Mouse (Mus musculus): Measurements from ENCODE around the gene Ppid. TPM values are rescaled to one million over a fixed set of nuclear protein-coding genes. Genes with fewer than 3 reads are reported as not detected.

Gene Ppid
- total RNA-seq, 1 experiment from 2014 or later = 136 TPM

DNA sequence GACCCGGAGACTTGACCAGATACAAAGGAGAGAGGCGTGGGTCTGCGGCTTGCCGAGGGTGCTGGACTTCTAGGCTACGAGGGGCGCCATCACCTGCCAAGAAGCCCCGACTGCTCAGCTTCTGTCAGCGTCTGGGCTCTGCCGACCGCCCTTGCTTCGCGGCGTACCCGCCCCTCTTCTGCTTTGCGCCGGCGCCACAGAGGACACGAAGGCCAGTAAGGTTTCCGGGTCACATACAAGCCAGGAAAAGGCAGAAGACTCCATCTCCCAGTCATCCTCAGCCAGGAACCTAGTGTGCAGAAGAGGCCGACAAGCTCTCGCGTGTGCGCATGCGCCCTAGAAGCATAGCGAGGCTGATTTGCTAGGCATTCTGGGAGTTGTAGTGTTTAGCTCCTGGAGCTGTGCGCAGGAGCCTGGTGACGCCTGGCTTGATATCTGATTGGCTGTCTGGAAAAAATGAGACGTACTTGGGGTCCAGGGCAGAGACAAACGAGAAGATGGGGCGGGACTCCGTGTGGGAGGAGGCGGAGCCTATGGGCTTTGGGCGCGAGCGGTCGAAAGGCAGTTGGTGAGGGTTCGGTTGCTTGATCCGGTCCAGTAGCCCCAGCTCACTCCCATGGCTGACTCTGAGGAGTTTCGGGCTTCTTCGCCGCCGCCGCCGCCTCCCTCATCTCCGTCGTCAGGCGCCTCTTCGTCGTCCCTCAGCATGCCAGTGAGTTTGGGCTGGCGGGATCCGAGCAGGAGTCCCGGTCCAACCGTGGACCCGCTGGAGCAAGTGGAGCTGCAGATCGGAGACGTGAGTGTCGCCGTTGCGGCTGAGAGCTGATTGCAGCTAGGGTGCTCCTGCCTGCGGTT is 37.6 kb downstream of the Ppid start, which contains the start of gene 4930579G24Rik:
Gene 4930579G24Rik, plus strand, starts transcription at position 519 of the 855 bp plus-strand sequence.
- ATAC-seq (replicated peaks; ENCODE audit: insufficient number of reproducible peaks, low FRiP score, low TSS enrichment, poor library complexity, severe bottlenecking) = peak; percentile 98

DNA sequence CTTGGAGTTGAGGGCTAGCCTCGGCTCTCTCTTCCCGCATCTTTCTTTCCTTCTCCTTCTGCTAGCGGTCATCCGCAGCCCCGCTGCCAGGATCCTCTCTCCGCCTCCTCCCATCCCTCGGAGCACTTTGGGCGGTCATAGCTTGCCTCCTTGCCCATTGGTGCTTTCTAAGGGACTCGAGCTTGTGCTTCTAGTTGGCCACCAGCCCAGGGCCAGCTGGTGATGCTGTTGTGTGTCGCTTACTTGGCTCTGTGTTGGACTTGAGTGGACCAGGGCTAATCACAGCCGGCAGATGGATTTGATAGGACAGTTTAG is 38.2 kb downstream of the Ppid start, which contains the start of gene Etfdh:
Gene Etfdh, minus strand, starts transcription at position 85 of the 315 bp plus-strand sequence.
- ATAC-seq (replicated peaks; ENCODE audit: insufficient number of reproducible peaks, low FRiP score, low TSS enrichment, poor library complexity, severe bottlenecking) = 0 out of 2 replicates have a peak, but pooled peaks have one; percentile 13

DNA sequence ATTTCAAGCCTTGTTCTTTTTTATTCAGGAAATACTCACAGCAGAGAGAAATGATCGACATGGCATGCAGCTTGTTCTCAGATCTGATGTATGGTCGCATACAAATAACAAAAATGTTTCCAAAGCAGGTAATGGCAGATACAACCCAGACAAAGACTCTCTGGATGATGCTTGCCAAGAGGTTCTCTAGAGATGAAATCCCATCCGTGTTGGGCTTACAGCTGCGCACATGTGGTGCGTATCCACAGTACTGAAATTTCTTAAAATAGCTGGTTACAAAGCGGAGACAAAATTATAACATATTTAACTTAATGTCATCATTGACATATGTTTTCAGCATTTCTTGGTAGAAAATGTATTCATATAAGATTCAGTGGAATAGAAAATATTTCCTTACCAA is 61.0 kb downstream of the Ppid start:
- no peak for ATAC-seq (replicated peaks; ENCODE audit: insufficient number of reproducible peaks, low FRiP score, low TSS enrichment, poor library complexity, severe bottlenecking)

Other genes starting within 250 kb of the Ppid start
- 3.0 to 6.5 TPM (median 5.7 TPM) in 3 replicates for gene Fnip2, start 23.5 kb upstream of the Ppid start, total RNA-seq (2017)
- 4.4 to 5.3 TPM in 2 of 3 replicates, not detected in the other for gene 4930579G24Rik, start 37.7 kb downstream of the Ppid start, total RNA-seq (2017)
- gene Etfdh, start 38.2 kb downstream of the Ppid start, total RNA-seq (2017) = 34.8 to 50.9 TPM (median 49.1 TPM) in 3 replicates
- gene Rxfp1, start 146.5 kb downstream of the Ppid start, total RNA-seq (2017) = 0.10 TPM in 1 of 3 replicates, not detected in the others

All from monocyte, adult 5-6 weeks (primary cell).